ENCODE assay signal across 14 mouse cellular contexts in the genomic region with DNA sequence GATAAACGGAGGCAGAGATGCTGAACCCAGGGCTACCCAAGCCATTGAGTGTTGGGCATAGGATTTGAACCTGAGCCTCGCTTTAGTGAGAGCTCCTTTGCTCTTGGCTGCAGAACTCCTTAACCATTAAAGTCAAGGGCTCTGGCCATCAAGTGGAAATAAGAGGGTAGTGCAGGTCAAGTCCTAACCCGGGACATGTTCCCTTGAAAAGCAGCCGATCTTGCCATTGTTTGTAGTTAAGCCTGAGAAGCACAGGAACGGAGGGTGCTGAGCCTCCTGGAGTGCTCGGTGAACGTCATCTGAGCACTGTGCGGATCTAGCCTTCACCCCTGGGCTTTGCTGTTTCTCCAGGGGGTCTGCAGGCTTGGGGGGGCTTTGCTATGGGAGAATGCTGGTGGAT. TPM values are rescaled to one million over a fixed set of nuclear protein-coding genes. Genes with fewer than 3 reads are reported as not detected.
DNase-seq lines count a peak whose midpoint lies in the region; ATAC-seq and TF ChIP-seq lines count a peak whose summit lies in the region.
"Had no signal": no experiment of that assay in that cellular context is flagged by ENCODE, and none has a peak within 500 bp of the region (broad histone marks: within the 10 kb centered on the region; RNA-seq: fewer than 3 reads in every experiment).

No protein-coding gene starts in this region.

- 70% methylated on average over 8 of the region's 8 CpGs for WGBS in intestine, postnatal 0 days
- WGBS in intestine, embryonic 16.5 days: 73% methylated on average over 8 of the region's 8 CpGs

- no peak for ATAC-seq in intestine, postnatal 0 days
- ATAC-seq in intestine, embryonic 16.5 days: no peak
- ATAC-seq: intestine, embryonic 15.5 days had no signal

- no peak overlapping the region for H3K4me2 ChIP-seq in intestine, postnatal 0 days (replicated peaks; ENCODE audit: low read depth)
- H3K4me2 ChIP-seq in intestine, embryonic 16.5 days (ENCODE audit: low read depth, low read length): no peak overlapping the region
- H3K4me2 ChIP-seq: embryonic facial prominence, embryonic 12.5 days; intestine, embryonic 15.5 days; limb, embryonic 15.5 days; neural tube, embryonic 15.5 days had no signal

- DNase-seq in ES-CJ7 (ENCODE audit: low read depth, low spot score): peak; percentile 88
- DNase-seq in embryo, embryonic 10.5 days (ENCODE audit: low spot score): peak; percentile 55
- DNase-seq in lung, postnatal 36 days: peak; percentile 68
- no peak for DNase-seq in testis, postnatal 14 days (ENCODE audit: low spot score)
- DNase-seq in cerebellum, postnatal 25 days: no peak
- DNase-seq: adrenal gland, adult 8-10 months; right cerebral cortex, postnatal 25 days; thymus, postnatal 4 days had no signal

- no peak overlapping the region for H3K4me3 ChIP-seq in intestine, postnatal 0 days (ENCODE audit: low read depth, low read length)
- H3K4me3 ChIP-seq in intestine, embryonic 16.5 days (ENCODE audit: low read length): no peak overlapping the region
- H3K4me3 ChIP-seq: embryonic facial prominence, embryonic 12.5 days; intestine, embryonic 15.5 days; limb, embryonic 15.5 days; neural tube, embryonic 15.5 days had no signal

- H3K4me1 ChIP-seq in intestine, postnatal 0 days (replicated peaks; ENCODE audit: control insufficient read depth, insufficient read depth, low read length): no peaks in the 10 kb centered on the region
- H3K4me1 ChIP-seq in intestine, embryonic 16.5 days (ENCODE audit: control insufficient read depth, insufficient read depth, low read length): no peaks in the 10 kb centered on the region

- H3K9ac ChIP-seq in intestine, postnatal 0 days (ENCODE audit: low read depth, low read length): no peak overlapping the region
- no peak overlapping the region for H3K9ac ChIP-seq in intestine, embryonic 16.5 days (ENCODE audit: low read depth, low read length)
- H3K9ac ChIP-seq: embryonic facial prominence, embryonic 12.5 days; intestine, embryonic 15.5 days; limb, embryonic 15.5 days; neural tube, embryonic 15.5 days had no signal

- H3K9me3 ChIP-seq in intestine, postnatal 0 days (ENCODE audit: control insufficient read depth): no peaks in the 10 kb centered on the region
- no peaks in the 10 kb centered on the region for H3K9me3 ChIP-seq in intestine, embryonic 16.5 days (ENCODE audit: control insufficient read depth, low read length)
- H3K9me3 ChIP-seq: embryonic facial prominence, embryonic 12.5 days; intestine, embryonic 15.5 days; limb, embryonic 15.5 days; neural tube, embryonic 15.5 days had no signal

- TF ChIP-seq CTCF in intestine, postnatal 0 days (IDR thresholded peaks at IDR 0.05; ENCODE audit: low read depth): peak; percentile 52

- H3K27me3 ChIP-seq in intestine, postnatal 0 days (replicated peaks; ENCODE audit: control insufficient read depth, insufficient read depth, low read length): no peaks in the 10 kb centered on the region
- no peaks in the 10 kb centered on the region for H3K27me3 ChIP-seq in intestine, embryonic 16.5 days (replicated peaks; ENCODE audit: control insufficient read depth, insufficient read depth, low read length)
- H3K27me3 ChIP-seq: embryonic facial prominence, embryonic 12.5 days; intestine, embryonic 15.5 days; limb, embryonic 15.5 days; neural tube, embryonic 15.5 days had no signal

- no peak overlapping the region for H3K27ac ChIP-seq in intestine, postnatal 0 days (ENCODE audit: low read depth, low read length)
- H3K27ac ChIP-seq in intestine, embryonic 16.5 days (ENCODE audit: low read length): no peak overlapping the region
- H3K27ac ChIP-seq: embryonic facial prominence, embryonic 12.5 days; intestine, embryonic 15.5 days; limb, embryonic 15.5 days; neural tube, embryonic 15.5 days had no signal

- peaks cover 83% of the 10 kb centered on the region for H3K36me3 ChIP-seq in intestine, postnatal 0 days (ENCODE audit: control insufficient read depth, insufficient read depth)
- peaks cover 28% of the 10 kb centered on the region for H3K36me3 ChIP-seq in intestine, embryonic 16.5 days (ENCODE audit: control insufficient read depth, insufficient read depth, low read length)

RNA-seq across cellular contexts. Expression of a gene that starts 7.8 kb away (rescaled TPM):
- 122 and 123 TPM in 2 replicates for polyA plus RNA-seq in intestine, postnatal 0 days (2015; fragmentation: Nextera tagmentation; extraction: Ambion mirVana)
- polyA plus RNA-seq in intestine, embryonic 16.5 days (2015; fragmentation: Nextera tagmentation; extraction: Ambion mirVana): 120 and 135 TPM in 2 replicates

RNA-seq across cellular contexts. Expression of a gene that starts 14.6 kb away (rescaled TPM):
- 1.4 and 1.6 TPM in 2 replicates for polyA plus RNA-seq in intestine, postnatal 0 days (2015; fragmentation: Nextera tagmentation; extraction: Ambion mirVana)
- polyA plus RNA-seq in intestine, embryonic 16.5 days (2015; fragmentation: Nextera tagmentation; extraction: Ambion mirVana): 2.2 and 2.6 TPM in 2 replicates

RNA-seq across cellular contexts. Expression of a gene that starts 22.5 kb away (rescaled TPM):
- polyA plus RNA-seq in intestine, postnatal 0 days (2015; fragmentation: Nextera tagmentation; extraction: Ambion mirVana): 7.9 and 8.9 TPM in 2 replicates
- polyA plus RNA-seq in intestine, embryonic 16.5 days (2015; fragmentation: Nextera tagmentation; extraction: Ambion mirVana): 11.9 and 12.1 TPM in 2 replicates

RNA-seq across cellular contexts. Expression of a gene that starts 25.4 kb away (rescaled TPM):
- 391 and 439 TPM in 2 replicates for polyA plus RNA-seq in intestine, postnatal 0 days (2015; fragmentation: Nextera tagmentation; extraction: Ambion mirVana)
- polyA plus RNA-seq in intestine, embryonic 16.5 days (2015; fragmentation: Nextera tagmentation; extraction: Ambion mirVana): 419 and 429 TPM in 2 replicates

RNA-seq across cellular contexts. Expression of a gene that starts 48.3 kb away (rescaled TPM):
- polyA plus RNA-seq in intestine, postnatal 0 days (2015; fragmentation: Nextera tagmentation; extraction: Ambion mirVana): 1.1 and 1.3 TPM in 2 replicates
- polyA plus RNA-seq in intestine, embryonic 16.5 days (2015; fragmentation: Nextera tagmentation; extraction: Ambion mirVana): 1.1 and 1.3 TPM in 2 replicates

Comparison
In these comparisons a context has a peak if more than half of its experiments do, and no peak if none do; other contexts are left out.
1. DNase-seq: peak in ES-CJ7 (single experiment), embryo, embryonic 10.5 days (single experiment) and lung, postnatal 36 days (single experiment); none in testis, postnatal 14 days (single experiment) and cerebellum, postnatal 25 days (0 of 2).